Mouse (Mus musculus) myocyte (in vitro differentiated cells): Measurements from ENCODE around the gene Prkcb. TPM values are rescaled to one million over a fixed set of nuclear protein-coding genes. Genes with fewer than 3 reads are reported as not detected.

ENCODE experiments used
- H3K27me3 ChIP-seq: one replicate; pipeline ENCODE4 v1.6.1; 2011; ENCODE audit not compliant: control insufficient read depth, insufficient read depth, insufficient read length
- H3K36me3 ChIP-seq: one replicate; pipeline ENCODE4 v1.6.1; 2011; ENCODE audit not compliant: control insufficient read depth, insufficient read depth
- H3K4me2 ChIP-seq: one replicate; pipeline ENCODE4 v1.6.1; 2011; ENCODE audit warnings: low read depth, control low read depth
- H3K4me3 ChIP-seq: one replicate; pipeline ENCODE4 v1.5.1; 2011; ENCODE audit warnings: mild to moderate bottlenecking, control low read depth, moderate library complexity
- H3K79me2 ChIP-seq: one replicate; pipeline ENCODE4 v1.6.1; 2011; ENCODE audit not compliant: control insufficient read depth, insufficient read depth
- H3ac ChIP-seq: one replicate; pipeline ENCODE4 v1.6.1; 2011; ENCODE audit not compliant: control insufficient read depth, insufficient read length
- CEBPB ChIP-seq: IDR thresholded peaks from 2 replicates; pipeline ENCODE4 v1.6.1; 2011; ENCODE audit warnings: mild to moderate bottlenecking, moderate library complexity; ENCODE audit not compliant: poor library complexity, insufficient read depth, severe bottlenecking
- E2F4 ChIP-seq: IDR thresholded peaks from one replicate; pipeline ENCODE4 v1.6.1; 2011; ENCODE audit warnings: mild to moderate bottlenecking, control low read depth, moderate library complexity; ENCODE audit not compliant: insufficient read depth
- MAX ChIP-seq: IDR thresholded peaks from one replicate; pipeline ENCODE4 v1.6.1; 2011; ENCODE audit warnings: low read depth, mild to moderate bottlenecking, control low read depth
- MYOD1 ChIP-seq, 3 experiments: IDR thresholded peaks; one replicate each; pipeline ENCODE4 v1.6.1; 2011; ENCODE audit warnings: control low read depth in 2 of 3, low read depth in 2 of 3, mild to moderate bottlenecking in 2 of 3, moderate library complexity in 1 of 3; ENCODE audit not compliant: insufficient read length in 2 of 3, control insufficient read depth in 1 of 3
- MYOG ChIP-seq, 3 experiments: IDR thresholded peaks; one replicate each; pipeline ENCODE4 v1.6.1; 2011; ENCODE audit warnings: control low read depth in 2 of 3, low read depth in 2 of 3, mild to moderate bottlenecking in 2 of 3; ENCODE audit not compliant: insufficient read length in 2 of 3, control insufficient read depth in 1 of 3, insufficient read depth in 1 of 3
- POLR2A ChIP-seq: IDR thresholded peaks from one replicate; pipeline ENCODE4 v1.6.1; 2011; ENCODE audit warnings: low read depth, mild to moderate bottlenecking, control low read depth, moderate library complexity; ENCODE audit not compliant: insufficient read length
- POLR2AphosphoS2 ChIP-seq: IDR thresholded peaks from one replicate; pipeline ENCODE4 v1.6.1; 2011; ENCODE audit warnings: low read depth, control low read depth; ENCODE audit not compliant: insufficient read length
- REST ChIP-seq: IDR thresholded peaks from one replicate; pipeline ENCODE4 v1.6.1; 2011; ENCODE audit warnings: mild to moderate bottlenecking, control low read depth, moderate library complexity; ENCODE audit not compliant: insufficient read depth, insufficient read length
- SRF ChIP-seq: IDR thresholded peaks from one replicate; pipeline ENCODE4 v1.6.1; 2011; ENCODE audit warnings: low read depth; ENCODE audit not compliant: control insufficient read depth, insufficient read length
- TCF12 ChIP-seq: IDR thresholded peaks from one replicate; pipeline ENCODE4 v1.6.1; 2011; ENCODE audit warnings: mild to moderate bottlenecking, control low read depth; ENCODE audit not compliant: poor library complexity, insufficient read depth, severe bottlenecking
- TCF3 ChIP-seq: IDR thresholded peaks from one replicate; pipeline ENCODE4 v1.6.1; 2011; ENCODE audit warnings: low read depth, control low read depth; ENCODE audit not compliant: insufficient read length
- USF1 ChIP-seq: IDR thresholded peaks from one replicate; pipeline ENCODE4 v1.6.1; 2011; ENCODE audit warnings: low read depth, mild to moderate bottlenecking, control low read depth, moderate library complexity
- polyA plus RNA-seq: library from polyadenylated mRNA; unstranded; fragments of >200 nt; fragmentation: generic; extraction: Trizol; gene quantifications from one replicate; pipeline ENCODE4 v1.2.1, GENCODE M21; 2012; ENCODE audit warnings: missing spikeins

Prkcb gene
- polyA plus RNA-seq, 1 experiment, result 2.2 TPM

DNA sequence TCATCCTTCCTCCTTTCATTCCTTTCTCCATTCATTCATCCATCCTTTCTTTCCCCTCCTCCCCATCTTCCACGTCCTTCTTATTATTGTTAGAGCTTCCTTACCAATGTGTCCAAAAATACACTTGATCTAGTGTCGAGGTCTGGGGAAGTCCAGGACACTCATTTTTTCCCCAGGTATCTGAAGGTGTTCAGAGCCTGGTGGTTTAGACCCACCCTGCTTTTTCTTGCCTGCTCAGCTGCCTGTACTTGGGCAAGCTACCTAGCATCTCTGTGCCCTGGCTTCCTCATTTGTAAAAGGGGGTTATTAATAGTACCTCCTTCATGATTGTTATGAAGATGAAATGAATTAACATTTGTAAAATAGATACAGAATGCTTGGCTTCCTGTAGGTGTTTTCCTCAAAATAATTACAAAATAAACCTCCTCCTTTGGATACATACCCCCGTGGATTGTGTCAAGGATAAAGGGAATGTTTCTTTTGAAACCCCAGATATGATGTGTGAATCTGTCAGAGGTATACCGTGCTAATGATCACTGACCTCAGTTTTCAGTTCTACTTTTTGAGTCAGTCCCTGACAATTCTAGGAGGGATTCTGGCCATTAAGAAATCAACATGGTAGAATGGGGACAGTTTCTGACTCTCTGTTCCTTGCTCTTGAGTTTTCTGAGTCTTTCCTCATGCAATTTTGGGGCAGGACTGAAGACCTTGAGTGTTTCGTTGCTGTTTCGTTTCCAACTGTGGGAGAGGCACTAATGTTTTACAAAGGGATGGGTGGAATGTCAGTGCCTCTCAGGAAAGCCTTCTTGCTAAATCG lies 106.8 kb downstream of the Prkcb start:
- Histone ChIP-seq H3K36me3 (no peaks in the 10 kb centered on the region), H3K27me3 (no peaks in the 10 kb centered on the region), H3K79me2 (no peaks in the 10 kb centered on the region), H3K4me3 (no peak overlapping the region), H3ac (no peak overlapping the region), H3K4me2 (no peak overlapping the region)
- TF ChIP-seq SRF (no peak), POLR2AphosphoS2 (no peak), MAX (no peak), REST (no peak), POLR2A (no peak), CEBPB (no peak), MYOD1 (IDR thresholded peaks at IDR 0.05; ENCODE audit: control insufficient read depth in 1 of 3, insufficient read length in 2 of 3, low read depth in 2 of 3) (no peak), TCF3 (no peak), TCF12 (no peak), E2F4 (no peak), MYOG (IDR thresholded peaks at IDR 0.05; ENCODE audit: control insufficient read depth in 1 of 3, insufficient read depth in 1 of 3, insufficient read length in 2 of 3, low read depth in 2 of 3) (no peak), USF1 (no peak)

DNA sequence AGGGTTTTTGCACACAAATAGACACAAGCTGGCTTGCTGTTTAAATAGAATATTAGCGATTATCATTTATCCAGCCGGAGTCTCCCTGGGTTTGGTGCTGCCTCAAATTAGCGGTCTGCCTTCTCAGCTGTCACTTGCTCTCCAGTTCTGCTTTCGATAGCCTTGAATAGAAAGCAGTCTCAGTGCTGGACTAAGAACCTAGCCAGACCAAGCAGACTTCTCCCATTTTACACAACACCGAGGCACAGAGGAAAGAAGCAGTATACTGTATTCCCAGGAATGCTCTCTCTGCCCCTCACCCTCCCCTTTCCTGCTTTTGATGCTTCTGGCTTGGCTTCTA lies 107.4 kb downstream of the Prkcb start:
- Histone ChIP-seq H3K27me3 (no peaks in the 10 kb centered on the region), H3K4me2 (no peak overlapping the region), H3K36me3 (no peaks in the 10 kb centered on the region), H3K4me3 (no peak overlapping the region), H3ac (no peak overlapping the region), H3K79me2 (no peaks in the 10 kb centered on the region)
- no peak for TF ChIP-seq MAX
- TF ChIP-seq SRF, result no peak
- no peak for TF ChIP-seq REST
- TF ChIP-seq CEBPB, result no peak
- no peak for TF ChIP-seq MYOD1 (IDR thresholded peaks at IDR 0.05; ENCODE audit: control insufficient read depth in 1 of 3, insufficient read length in 2 of 3, low read depth in 2 of 3)
- TF ChIP-seq MYOG (IDR thresholded peaks at IDR 0.05; ENCODE audit: control insufficient read depth in 1 of 3, insufficient read depth in 1 of 3, insufficient read length in 2 of 3, low read depth in 2 of 3), result no peak

DNA sequence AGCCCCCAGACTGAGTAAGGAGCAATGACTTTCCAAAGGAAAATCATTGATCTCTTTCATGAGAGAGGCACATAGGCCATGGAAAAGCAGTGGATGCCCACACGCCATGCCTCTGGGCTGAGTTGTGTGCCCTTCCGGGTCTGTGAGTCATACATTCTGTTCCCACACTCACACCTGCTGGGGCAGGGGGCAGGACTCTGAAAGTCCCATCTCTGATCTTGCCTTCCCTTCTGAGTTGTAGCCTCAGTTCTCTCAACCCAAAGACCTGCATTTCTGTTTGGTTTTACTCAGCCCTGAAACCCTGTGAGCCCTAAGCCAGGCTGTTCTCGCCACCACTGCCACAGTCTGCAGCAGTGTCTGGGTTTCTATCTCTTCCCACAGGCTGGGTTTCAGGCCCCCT lies 109.1 kb downstream of the Prkcb start:
- no peaks in the 10 kb centered on the region for H3K36me3 ChIP-seq
- H3K79me2 ChIP-seq, result no peaks in the 10 kb centered on the region
- TF ChIP-seq SRF (no peak), MYOG (IDR thresholded peaks at IDR 0.05; ENCODE audit: control insufficient read depth in 1 of 3, insufficient read depth in 1 of 3, insufficient read length in 2 of 3, low read depth in 2 of 3) (no peak), CEBPB (no peak), TCF3 (no peak), MAX (no peak), POLR2A (no peak), POLR2AphosphoS2 (no peak), REST (no peak)
- H3K4me3 ChIP-seq, result no peak overlapping the region
- H3K4me2 ChIP-seq, result no peak overlapping the region
- H3K27me3 ChIP-seq, result no peaks in the 10 kb centered on the region
- no peak overlapping the region for H3ac ChIP-seq

DNA sequence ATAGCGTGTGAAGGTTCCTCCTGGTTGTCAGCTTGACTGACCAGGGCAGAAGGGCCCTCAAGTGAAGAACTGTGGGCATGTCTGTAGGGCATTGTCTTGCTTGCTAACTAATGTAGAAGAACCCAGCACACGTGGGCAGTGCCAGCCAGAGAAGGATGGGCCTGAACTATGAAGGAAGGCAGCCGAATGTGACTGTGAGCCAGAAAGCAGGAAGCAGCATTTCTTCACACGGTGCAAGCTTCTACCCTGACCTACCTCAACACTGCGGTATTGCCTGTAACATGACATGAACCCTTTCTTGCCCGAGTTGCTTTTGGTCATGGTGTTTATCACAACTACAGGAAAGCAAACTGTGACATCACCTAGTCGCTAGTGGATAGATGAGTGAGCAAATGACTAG lies 113.5 kb downstream of the Prkcb start:
- H3K4me3 ChIP-seq, result no peak overlapping the region
- H3K4me2 ChIP-seq, result no peak overlapping the region
- H3K36me3 ChIP-seq, result no peaks in the 10 kb centered on the region
- H3ac ChIP-seq, result no peak overlapping the region
- TF ChIP-seq MYOD1 (IDR thresholded peaks at IDR 0.05; ENCODE audit: control insufficient read depth in 1 of 3, insufficient read length in 2 of 3, low read depth in 2 of 3) (no peak), REST (no peak), TCF3 (no peak)
- no peaks in the 10 kb centered on the region for H3K79me2 ChIP-seq
- H3K27me3 ChIP-seq, result no peaks in the 10 kb centered on the region

DNA sequence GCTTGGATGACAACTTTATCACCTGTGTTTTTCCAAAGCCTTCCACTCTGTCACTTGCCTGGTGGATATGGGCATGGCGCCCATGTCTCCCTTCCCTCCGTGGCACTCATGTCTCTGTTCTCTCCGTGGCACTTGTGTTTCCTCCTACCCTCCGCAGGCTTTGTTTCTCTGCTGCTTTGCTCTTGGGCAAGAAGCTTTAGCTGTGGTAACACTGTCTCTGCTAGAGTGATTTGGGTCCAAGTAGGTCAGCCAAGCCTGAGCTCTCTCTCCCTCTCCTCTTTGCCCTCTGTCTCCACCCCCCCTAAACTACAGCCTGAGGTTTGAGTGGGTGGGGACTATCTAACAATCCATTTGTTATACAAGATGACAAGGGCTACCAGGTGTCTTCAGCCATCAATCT lies 114.8 kb downstream of the Prkcb start:
- H3K27me3 ChIP-seq, result no peaks in the 10 kb centered on the region
- TF ChIP-seq MYOD1 (IDR thresholded peaks at IDR 0.05; ENCODE audit: control insufficient read depth in 1 of 3, insufficient read length in 2 of 3, low read depth in 2 of 3) (peak in 2 of 3 experiments; percentile 32 to 41), CEBPB (no peak)
- no peak overlapping the region for H3K4me2 ChIP-seq
- no peaks in the 10 kb centered on the region for H3K36me3 ChIP-seq
- no peak overlapping the region for H3ac ChIP-seq
- no peak overlapping the region for H3K4me3 ChIP-seq
- H3K79me2 ChIP-seq, result no peaks in the 10 kb centered on the region
